11 mouse cellular contexts compared by ENCODE assay signal in genomic region chr2:13682488-13683204, GRCm38 (mm10).
DNase-seq lines count a peak whose midpoint lies in the region; ATAC-seq and TF ChIP-seq lines count a peak whose summit lies in the region.
"Had no signal": no experiment of that assay in that cellular context is flagged by ENCODE, and none has a peak within 500 bp of the region (broad histone marks: within the 10 kb centered on the region; RNA-seq: fewer than 3 reads in every experiment).

No protein-coding gene starts in this region.

- no peaks in the 10 kb centered on the region for H3K4me1 ChIP-seq in forebrain, postnatal 0 days (ENCODE audit: insufficient read depth)
- H3K4me1 ChIP-seq: limb, embryonic 12.5 days had no signal

- no peak for TF ChIP-seq CTCF in forebrain, postnatal 0 days (IDR thresholded peaks at IDR 0.05; ENCODE audit: low read depth)

- H3K4me3 ChIP-seq in forebrain, postnatal 0 days (ENCODE audit: low read depth, low read length) = no peak overlapping the region
- H3K4me3 ChIP-seq: limb, embryonic 12.5 days had no signal

- no peaks in the 10 kb centered on the region for H3K36me3 ChIP-seq in forebrain, postnatal 0 days (ENCODE audit: insufficient read depth)
- H3K36me3 ChIP-seq: limb, embryonic 12.5 days had no signal

- no peaks in the 10 kb centered on the region for H3K27me3 ChIP-seq in forebrain, postnatal 0 days (ENCODE audit: insufficient read depth, low read length)
- H3K27me3 ChIP-seq: CH12.LX; limb, embryonic 12.5 days had no signal

- no peaks in the 10 kb centered on the region for H3K9me3 ChIP-seq in forebrain, postnatal 0 days (ENCODE audit: low read length)
- H3K9me3 ChIP-seq: limb, embryonic 12.5 days had no signal

- H3K9ac ChIP-seq in forebrain, postnatal 0 days = no peak overlapping the region
- H3K9ac ChIP-seq: limb, embryonic 12.5 days had no signal

- no peak overlapping the region for H3K4me2 ChIP-seq in forebrain, postnatal 0 days (ENCODE audit: low read depth)
- H3K4me2 ChIP-seq: limb, embryonic 12.5 days had no signal

- H3K27ac ChIP-seq in forebrain, postnatal 0 days (ENCODE audit: low read depth, low read length) = no peak overlapping the region
- H3K27ac ChIP-seq: kidney, postnatal 0 days; limb, embryonic 12.5 days had no signal

- DNase-seq in heart, adult 18-20 months = peak; percentile 10 to 29
- no peak for DNase-seq in heart, adult 11 months
- DNase-seq in lung, postnatal 10 days = peak; percentile 8
- DNase-seq in lung, postnatal 36 days = no peak
- DNase-seq in forebrain, postnatal 0 days = peak; percentile 53
- peak; percentile 7 to 12 for DNase-seq in layer of hippocampus, postnatal 10 days (ENCODE audit: low spot score in 2 of 2)
- no peak for DNase-seq in frontal cortex, postnatal 36 days (ENCODE audit: low spot score in 2 of 2)
- DNase-seq: right cerebral cortex, postnatal 14 days had no signal

- 35% methylated on average over 4 of the region's 4 CpGs for WGBS in forebrain, postnatal 0 days

- ATAC-seq in forebrain, postnatal 0 days = no peak

Comparison
In these comparisons a context has a peak if more than half of its experiments do, and no peak if none do; other contexts are left out.
1. DNase-seq: peak in heart, adult 18-20 months (2 of 2), lung, postnatal 10 days (single experiment), forebrain, postnatal 0 days (single experiment) and layer of hippocampus, postnatal 10 days (2 of 2); none in heart, adult 11 months (single experiment), lung, postnatal 36 days (single experiment) and frontal cortex, postnatal 36 days (0 of 2).